Mouse (Mus musculus) erythroid progenitor cell, adult 5-6 weeks (primary cell): ENCODE measurements around the gene Klhl3. TPM values are rescaled to one million over a fixed set of nuclear protein-coding genes. Genes with fewer than 3 reads are reported as not detected.

ENCODE experiments used
- ATAC-seq: replicated peaks from 2 replicates; pipeline ENCODE4 v1.8.0; 2016; ENCODE audit warnings: moderate number of reproducible peaks, mild to moderate bottlenecking, moderate TSS enrichment, inconsistent platforms; ENCODE audit not compliant: poor library complexity, low FRiP score, severe bottlenecking
- total RNA-seq, 2 experiments: library from RNA; stranded (forward) in 1 of 2; stranded (reverse) in 1 of 2; fragments of 150-400 nt in 1 of 2; fragments of 186-747, 209-891 nt in 1 of 2; gene quantifications; 2 replicates each; pipeline versions ENCODE4 v1.2.3 to v1.2.4; 2015 to 2017; ENCODE audit warnings: low replicate concordance in 2 of 2

The Klhl3 gene
- total RNA-seq, 2 experiments from 2014 or later, result 0.84 TPM; not detected in 1

DNA sequence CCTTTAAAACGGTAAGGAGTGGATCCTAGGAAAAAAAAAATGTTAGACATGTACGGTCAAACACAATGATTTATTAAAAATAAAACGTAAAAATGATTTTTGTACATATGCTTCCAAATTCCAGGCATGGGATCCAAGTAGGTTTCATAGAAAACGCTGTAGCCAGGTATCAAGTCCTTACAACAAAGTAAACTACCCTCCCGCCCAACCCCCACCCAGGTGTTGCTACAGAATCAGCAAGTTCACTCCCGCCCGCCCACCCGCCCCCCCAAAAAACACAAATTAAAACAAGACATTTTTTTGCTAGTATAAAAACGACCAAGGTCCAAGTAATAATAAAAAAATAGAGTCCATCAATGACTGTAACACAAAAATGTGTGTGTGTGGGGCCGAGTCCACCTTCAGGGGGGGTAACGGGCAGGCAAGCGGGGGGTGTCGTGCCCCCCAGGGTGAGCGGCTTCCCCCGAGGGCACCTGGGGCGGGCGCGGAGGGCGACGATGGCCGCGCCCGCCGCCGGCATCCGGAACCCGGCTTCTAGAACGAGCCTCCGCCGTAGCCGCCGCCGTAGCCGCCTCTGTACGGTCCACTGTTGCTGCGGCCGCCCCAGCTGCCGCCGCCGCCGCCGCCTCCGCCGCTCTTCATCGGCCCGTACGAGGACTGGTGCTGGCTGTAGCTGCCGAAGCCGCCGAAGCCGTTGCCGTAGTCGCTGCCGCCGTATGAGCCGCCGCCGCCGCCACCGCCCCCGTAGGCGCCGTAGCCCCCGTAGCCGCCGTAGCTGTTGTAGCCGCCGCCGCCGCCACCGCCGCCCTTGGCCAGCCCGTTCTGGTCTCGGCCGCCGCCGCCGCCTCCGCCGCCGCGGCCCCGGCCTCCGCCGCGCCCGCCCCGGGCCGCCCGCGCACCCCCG lies 13.7 kb upstream of the Klhl3 start:
- no peak for ATAC-seq

DNA sequence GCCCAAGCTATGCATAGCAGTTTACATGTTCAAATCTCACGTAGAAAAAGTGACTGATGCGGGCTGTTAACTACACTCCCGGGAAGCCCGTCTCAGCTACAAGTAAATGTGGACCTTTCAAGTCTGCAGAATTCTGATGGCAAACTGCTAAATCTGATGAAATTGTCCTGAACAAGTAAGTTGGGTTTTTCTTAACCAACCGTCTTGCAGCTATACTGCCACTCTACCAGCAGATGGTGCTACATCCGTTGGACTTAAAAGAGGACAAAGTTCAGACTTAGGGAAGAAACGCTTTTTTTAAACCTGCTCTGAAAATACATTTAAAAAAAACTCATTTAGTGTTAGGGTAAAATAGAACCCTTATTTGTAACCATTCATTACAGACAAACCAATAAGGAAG lies 12.7 kb upstream of the Klhl3 start:
- ATAC-seq, result 0 out of 2 replicates have a peak, but pooled peaks have one; percentile 44

DNA sequence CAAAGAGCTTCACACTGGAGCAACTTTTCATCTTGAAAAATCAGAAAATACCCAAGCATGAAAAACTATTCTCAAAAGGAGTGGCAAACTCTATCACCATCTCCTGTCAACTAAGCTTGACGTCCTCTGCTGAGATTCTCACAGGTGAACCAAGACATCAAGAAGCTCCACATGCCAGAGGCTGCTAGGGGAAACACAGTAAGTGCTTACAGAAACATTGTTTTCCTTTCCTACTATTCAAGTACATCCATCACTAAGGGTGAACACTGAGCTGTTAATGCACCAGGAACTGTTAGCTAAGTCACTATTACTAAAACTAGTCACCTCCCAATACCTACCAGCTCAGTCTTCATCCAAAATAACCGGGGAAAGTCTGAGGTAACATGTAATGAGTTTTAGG lies 11.6 kb upstream of the Klhl3 start:
- ATAC-seq, result no peak

DNA sequence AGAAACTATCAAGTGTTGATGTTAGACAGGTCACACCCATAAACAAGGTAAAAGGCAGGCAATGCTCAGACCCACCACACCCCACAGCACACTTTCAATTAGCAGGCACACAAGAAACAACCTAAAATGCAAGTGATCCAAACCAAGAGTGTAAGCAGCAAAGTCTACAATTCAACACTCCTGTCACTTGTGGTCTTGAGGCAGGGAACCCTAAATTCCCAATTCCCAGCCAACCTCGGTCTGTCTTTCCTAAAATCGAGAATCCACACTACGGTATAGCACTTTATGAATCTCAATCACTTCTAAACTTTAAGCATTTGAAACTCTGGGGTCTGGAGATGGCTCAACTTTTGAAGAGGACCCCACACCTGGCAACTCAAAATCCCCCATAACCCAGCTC lies 10.9 kb upstream of the Klhl3 start:
- no peak for ATAC-seq

DNA sequence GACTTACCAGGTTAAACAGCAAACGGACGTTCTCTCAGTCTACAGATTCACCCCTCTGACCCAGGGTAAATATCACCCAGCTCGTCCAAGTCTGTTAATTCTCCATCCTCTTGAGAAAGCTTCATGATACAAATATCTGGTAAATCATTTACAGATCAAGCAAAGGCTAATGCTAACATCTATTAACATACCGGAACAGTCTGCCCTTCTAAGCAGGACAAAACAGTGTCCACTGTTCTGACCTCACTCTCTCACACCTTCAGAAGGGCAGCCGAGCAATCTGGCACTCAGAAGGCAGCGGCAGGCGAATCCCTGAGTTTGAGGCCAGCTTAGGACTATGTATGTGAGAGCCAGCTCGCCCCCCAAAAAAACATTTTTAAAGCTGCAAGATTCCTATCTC lies 10.0 kb upstream of the Klhl3 start:
- ATAC-seq, result no peak

DNA sequence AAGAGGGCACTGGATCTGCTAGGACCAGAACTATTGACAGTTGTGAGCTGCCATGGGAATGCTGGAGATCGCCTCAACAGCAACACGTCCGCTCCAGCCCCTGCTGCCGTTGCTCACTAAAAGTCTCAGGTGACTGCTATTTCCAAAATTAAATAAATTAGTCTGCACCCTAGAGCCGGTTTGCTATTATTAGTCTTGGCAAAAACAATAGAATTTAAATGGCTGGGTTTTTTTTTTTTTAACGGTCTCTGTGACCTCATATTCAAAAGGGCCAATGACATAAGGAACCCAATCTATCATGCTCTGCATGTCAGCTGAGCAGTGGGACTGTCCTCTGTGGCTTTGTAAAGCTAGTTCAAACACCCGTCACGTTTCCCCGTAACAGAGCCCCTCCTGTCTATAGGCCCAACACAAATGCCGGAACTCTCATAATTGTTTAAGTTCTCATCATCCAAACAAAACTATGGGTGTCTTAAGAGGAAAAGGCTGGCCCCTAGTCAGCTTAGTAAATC lies 9.4 kb upstream of the Klhl3 start:
- no peak for ATAC-seq

DNA sequence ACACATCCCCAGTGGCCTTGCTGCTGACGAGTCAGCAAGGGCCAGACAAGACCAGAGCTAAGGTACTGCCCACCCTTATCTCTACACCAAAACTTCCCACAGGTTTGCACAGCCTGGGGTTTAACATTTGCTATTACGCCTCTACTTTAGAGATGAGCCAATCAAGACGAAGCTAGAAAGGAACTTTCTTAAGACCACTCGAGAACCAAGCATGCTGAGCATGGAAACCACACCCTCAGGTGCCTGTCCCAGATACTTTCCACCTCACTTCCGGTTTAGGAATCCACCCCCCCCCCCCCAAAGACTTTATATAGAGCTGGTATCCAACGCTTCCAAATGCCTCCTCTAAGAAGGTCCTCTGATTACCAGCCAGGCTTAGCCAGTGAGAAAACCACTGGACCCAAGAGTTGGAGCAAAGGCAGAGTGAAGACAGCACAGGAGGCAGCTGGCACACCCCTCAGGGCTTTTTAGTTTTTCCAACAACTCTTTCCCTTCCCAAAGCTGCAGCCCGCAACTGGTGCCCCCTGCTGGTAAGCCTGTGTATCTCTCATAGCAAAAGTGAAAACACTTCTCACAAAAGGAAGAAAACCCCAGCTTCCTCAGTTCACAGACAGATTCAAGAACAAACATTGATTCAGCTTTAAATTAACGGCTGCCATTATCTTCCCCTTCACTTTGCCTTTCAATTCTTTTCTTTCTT lies 4.1 kb upstream of the Klhl3 start:
- ATAC-seq, result peak; percentile 43; the same call in 1 of the 2 replicates

DNA sequence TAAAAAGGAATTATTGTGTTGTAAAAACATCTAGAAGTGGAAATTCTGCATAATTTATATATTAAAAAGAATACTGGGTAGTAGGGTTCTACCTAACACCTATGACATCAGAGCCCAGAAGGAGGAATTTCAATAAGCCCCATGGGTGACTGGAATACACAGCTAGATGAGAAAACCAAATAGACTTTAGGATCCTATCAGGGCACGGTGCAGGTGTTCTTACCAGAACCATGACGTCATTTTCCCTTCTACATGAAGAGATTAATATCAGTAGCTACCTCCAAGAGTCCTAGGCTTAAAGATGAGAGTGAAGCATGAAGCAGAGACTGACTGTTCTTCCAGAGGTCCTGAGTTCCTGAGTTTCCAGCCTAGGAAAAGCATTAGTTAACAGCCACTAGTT lies 3.4 kb upstream of the Klhl3 start:
- no peak for ATAC-seq

DNA sequence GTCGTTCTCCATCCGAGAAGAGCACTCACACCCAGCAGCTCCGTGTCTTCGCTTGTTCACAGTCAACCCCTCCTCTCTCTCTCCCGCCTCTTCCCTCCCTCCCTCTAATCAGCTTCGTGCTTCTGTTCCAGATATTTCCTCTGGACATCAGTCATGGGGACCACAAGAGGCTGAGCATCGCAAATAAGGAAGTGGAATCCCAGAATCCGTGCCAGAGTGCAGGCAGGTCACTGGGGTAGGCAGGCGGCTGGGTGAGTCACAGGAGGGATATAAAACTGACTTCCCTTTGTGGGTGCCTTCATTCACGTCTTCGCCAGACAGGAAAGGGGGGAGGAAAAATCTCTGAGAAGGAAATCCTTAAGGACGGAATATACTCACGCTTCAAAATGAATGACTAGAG lies 1.8 kb upstream of the Klhl3 start:
- ATAC-seq, result no peak

DNA sequence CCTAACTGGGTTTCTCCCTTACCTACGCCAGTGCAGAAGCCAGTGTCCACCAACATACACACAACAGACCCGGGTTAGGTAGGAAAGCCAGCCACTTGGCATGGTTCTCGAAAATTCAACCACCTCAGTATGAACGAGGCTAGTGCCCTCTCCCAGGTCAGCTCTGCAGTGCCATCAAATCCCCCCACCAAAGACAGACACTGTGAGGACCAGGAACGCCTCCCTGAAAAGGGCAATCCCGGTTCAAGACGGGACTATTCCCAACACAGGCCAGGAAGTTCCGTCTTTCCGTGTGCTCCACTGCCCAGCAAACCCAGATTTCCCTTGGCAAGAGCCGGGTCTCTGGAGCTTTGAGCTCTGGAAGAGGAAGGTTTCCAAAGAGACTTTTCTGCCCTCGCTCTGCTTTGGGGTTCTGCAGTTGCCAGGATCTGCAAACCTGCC lies 771 bp downstream of the Klhl3 start:
- ATAC-seq, result no peak

DNA sequence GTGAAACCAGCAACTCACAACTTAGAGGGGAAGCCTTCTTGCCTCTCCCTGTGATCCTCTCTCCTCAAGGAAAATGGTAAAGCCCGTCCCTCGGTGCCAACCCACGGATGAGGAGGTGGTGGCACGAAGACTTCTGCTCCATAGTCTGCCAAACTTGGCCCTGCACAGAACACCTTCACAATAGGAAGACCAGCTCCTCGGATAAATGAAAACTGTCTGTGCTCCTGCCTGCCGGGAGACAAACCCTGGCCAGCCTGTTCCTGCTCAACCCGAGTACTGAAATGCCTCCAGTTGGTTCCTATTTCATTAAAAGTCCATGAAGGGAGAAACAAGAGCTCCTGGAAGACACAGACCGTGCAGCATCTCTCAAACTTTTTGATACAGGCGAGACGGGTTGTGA lies 1.2 kb downstream of the Klhl3 start:
- no peak for ATAC-seq

DNA sequence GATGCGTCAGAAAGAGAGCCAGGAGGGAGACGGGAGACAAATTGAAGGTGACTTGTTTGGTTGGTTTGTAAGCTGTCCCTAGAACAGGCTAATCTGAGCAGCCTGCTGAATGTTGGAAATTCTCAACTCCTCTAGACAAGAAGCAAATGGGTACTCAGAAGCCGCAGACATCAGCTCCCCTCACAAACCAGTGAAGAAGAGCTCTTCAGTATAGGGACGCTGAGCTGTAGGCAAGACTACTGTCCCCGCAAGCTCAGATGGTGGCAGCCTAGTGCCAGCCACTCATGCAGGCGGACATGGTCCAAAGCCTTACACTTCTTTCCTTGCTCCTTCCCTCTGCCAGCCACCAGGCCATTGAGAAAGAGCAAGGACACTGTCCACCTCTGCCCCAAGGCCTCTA lies 2.1 kb downstream of the Klhl3 start:
- no peak for ATAC-seq

DNA sequence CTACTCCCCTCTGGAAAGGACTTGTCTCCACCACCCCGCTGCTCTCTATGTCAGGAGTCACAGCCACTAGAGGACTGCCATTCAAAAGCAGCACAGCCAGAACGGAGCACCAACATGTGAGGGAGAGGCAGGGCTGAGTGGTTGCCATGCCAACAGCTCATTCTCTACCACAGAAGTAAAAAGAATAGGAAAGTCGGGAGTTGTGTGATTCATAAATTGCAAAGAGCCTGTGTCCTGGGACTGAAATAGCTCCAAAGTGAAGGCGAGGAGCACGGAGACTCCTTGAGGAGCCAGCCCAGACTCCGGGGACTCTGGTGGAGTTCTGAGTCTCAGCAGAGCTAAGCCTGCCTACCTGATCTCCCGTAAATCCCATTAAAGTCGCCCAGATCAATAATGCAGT lies 22.7 kb downstream of the Klhl3 start:
- ATAC-seq, result no peak

DNA sequence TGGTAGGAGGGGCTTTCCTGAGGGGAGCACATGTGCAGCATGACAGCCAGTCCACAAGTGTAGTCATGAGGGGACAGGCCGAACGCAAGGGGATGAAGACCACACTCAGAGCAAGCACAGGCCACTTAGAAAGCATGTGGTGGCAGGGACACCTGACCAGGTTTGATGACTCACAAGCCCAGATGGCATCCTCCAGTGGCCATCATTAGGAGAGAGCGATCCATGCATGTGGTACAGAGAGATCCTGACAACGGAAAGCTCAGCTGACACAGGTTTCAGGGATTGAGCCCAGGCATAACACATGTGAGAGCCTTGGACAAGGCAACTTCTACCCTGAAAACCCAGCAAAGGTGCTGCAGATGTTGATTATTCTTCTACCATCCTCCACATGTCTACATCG lies 29.0 kb downstream of the Klhl3 start:
- ATAC-seq, result no peak

DNA sequence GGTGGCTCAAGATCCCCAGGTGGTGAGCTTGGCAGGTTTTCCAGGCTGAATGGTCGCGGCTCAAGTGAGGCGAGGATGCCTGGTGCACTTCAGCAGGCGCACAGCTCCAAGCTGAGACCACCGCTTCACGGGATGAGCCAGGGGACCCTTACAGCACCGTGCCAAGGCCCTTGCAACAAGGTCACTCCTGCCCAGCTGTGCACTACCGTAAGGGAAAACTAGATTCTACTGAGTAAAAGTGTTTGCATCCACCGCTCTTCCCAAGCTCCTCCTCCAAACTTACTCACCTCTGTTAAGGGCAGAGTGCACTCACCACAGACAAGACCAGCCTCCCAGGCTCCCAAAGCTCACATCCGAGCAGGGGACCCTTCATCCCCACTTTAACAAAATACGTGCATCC lies 29.9 kb downstream of the Klhl3 start:
- ATAC-seq, result no peak

DNA sequence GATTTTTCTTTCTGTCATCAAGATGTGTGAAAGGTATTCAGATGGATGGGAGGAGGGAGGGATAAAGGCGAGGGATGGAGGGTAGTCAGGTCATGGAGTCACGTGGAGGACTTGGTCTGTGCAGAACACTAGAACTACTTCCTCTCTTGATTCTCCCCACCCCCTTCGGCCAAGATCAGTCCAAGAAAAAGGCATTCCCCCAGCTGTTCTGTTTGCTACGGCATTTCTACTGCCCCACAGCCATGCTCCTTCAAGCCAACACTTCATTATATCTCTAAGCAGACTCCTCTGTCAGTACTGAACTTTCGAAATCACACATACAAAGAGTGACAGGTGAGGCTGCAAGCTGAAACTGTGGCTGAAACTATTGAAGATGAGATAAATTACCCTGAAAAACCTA lies 30.3 kb downstream of the Klhl3 start:
- ATAC-seq, result no peak

DNA sequence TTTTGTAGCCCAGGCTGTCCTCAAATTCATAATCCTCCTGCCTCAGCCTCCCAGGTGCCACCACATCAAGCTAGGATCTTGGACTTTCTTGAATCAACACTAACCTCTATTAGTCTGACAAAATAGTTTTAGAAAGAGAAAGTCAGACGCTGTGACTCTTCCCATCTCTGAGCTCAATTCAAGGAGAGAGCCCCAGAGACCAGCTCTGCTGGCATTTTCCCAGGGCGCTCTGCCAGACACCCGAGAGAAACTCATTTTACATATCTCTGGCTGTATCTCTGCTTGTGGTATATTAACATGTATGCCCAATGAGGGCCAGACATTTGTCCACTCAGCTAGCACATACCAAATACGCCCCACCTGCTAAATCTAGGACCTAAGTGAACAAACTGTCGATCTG lies 35.0 kb downstream of the Klhl3 start:
- no peak for ATAC-seq

DNA sequence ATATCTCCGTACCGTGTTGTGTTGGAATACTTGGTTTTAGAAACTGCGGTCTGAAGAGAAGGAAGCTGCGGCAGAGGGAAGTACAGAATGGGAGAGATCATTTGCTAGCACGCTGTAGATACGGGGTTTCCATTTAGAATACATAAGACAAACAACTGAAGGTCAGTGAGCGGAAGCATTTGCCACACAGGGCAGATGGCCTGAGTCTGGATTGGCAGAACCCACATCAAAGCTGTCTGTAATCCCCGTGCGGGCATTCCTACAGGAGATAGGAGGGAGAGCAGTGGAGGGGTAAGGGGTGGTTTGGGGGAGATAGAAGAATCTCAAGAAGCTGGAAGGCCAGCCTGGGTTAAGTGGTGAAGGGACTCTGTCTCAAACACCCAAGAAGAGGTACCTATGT lies 38.5 kb downstream of the Klhl3 start:
- no peak for ATAC-seq

DNA sequence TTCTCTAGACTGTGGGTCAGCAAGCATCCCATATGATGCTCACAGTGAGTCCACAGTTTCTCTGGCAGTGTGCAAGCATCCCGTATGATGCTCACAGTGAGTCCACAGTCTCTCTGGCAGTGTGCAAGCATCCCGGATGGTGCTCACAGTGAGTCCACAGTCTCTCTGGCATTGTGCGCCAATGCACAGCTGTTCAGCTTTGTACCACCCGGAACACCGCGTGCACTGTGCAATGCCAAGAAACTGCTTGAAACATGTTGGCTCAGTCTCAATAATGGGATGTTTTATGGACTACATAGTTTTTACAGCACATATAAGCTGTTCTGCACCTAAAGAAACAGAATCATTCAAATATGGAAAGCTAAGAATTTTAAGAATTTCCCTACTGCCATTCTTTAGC lies 38.9 kb downstream of the Klhl3 start:
- ATAC-seq, result no peak

DNA sequence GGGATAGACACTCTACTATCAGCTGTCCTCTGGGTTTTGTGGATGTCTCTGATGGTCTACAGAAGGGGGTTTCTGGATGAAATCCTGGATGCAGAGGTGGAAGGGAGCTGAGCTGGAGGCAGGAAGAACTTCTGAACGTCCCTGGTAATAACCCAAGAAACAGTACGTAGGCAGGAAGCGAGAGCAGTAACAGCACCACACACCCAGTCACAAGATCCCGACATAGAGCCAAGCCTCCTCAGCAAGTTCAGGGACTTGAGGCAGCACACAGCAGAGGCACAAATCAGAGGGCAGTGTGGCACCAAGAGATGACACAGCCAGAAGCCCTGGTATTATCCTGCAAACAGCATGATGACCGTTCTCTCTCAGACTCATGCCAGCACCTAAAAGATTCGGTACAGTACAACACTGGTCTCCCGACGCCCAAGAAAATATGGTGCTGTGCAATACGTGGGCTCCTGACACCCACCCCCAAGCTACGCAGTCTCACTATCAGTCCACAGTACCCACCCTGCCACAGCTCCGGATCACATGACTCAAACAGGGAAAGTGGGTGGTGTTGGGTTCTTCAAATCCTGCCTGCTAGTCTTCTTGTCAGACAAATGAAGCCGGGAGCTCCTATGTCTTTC lies 40.0 kb downstream of the Klhl3 start:
- no peak for ATAC-seq

DNA sequence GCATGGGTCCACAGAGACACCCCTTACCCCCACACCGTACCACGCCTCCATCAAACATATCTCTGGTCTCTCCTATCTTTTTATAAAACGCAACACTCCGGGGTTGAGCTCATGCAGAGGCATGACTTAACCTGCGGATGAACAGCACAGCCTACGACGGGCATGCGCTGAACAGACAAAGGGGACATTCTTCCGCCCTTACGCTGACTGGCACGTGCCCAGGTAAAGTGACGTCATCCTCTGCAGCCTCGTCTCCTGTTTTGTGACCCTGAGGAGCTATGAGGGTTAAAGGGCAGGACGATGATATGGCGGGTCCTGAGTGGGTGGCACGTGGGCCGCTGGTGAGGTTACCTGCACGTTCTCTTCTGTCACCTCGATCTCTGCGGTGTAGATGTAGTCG lies 42.2 kb downstream of the Klhl3 start:
- no peak for ATAC-seq
